Mouse (Mus musculus) pancreas, adult 10 weeks (tissue): ENCODE measurements around the gene Gm10118. TPM values are rescaled to one million over a fixed set of nuclear protein-coding genes. Genes with fewer than 3 reads are reported as not detected.

Source experiments
- polyA plus RNA-seq: library from polyadenylated mRNA; stranded (reverse); fragments of 350-450 nt; fragmentation: Illumina TruSeq; extraction: RNeasy Lipid Tissue Mini Kit (QIAGEN cat#74804); gene quantifications from one replicate; pipeline ENCODE4 v1.2.3, GENCODE M21; 2015; ENCODE audit warnings: low read depth, low replicate concordance; ENCODE audit not compliant: insufficient read depth

The Gm10118 gene
- not detected for polyA plus RNA-seq

DNA sequence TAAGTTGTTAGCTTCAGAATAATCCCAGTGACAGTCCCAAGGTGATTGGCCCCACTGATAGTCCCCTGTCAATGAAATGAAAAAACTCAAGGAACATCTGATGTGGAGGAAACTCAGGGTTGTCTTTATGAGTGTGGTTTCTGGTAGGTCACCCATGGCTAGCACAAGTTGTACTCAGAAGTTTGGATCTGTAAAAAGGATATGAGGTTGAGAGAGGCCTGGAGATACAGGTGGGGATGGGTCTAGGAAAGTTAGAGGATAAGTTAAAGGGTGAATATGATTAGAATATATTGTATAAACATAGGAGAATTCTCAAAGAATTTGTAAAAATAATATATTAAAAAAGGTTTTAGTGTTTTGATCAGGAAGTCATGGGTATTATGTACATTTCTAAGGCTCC lies at the start of gene Gm10118:
TSS of gene Gm10118 (minus strand) at position 101 of the 400 bp plus-strand sequence.

Other genes with a start within 250 kb of the Gm10118 start
- not detected for gene Lrrtm3, start 162.8 kb upstream of the Gm10118 start, polyA plus RNA-seq